23 mouse cellular contexts compared by ENCODE assay signal in genomic region chr9:13875340-13875739, GRCm38 (mm10). TPM values are rescaled to one million over a fixed set of nuclear protein-coding genes. Genes with fewer than 3 reads are reported as not detected.
DNase-seq lines count a peak whose midpoint lies in the region; ATAC-seq and TF ChIP-seq lines count a peak whose summit lies in the region.
"Had no signal": no experiment of that assay in that cellular context is flagged by ENCODE, and none has a peak within 500 bp of the region (broad histone marks: within the 10 kb centered on the region; RNA-seq: fewer than 3 reads in every experiment).

No protein-coding gene starts in this region.

- no peaks in the 10 kb centered on the region for H3K36me3 ChIP-seq in limb, embryonic 14.5 days (ENCODE audit: control insufficient read depth, insufficient read depth, low read length)
- H3K36me3 ChIP-seq: embryonic facial prominence, embryonic 10.5 days; forebrain, embryonic 12.5 days; hindbrain, embryonic 12.5 days; limb, embryonic 13.5 days; liver, embryonic 13.5 days; neural tube, embryonic 15.5 days had no signal

- no peaks in the 10 kb centered on the region for H3K27me3 ChIP-seq in limb, embryonic 14.5 days (ENCODE audit: control insufficient read depth, insufficient read depth, low read length)
- H3K27me3 ChIP-seq: forebrain, embryonic 12.5 days; hindbrain, embryonic 12.5 days; limb, embryonic 13.5 days; liver, embryonic 13.5 days; neural tube, embryonic 15.5 days had no signal

- TF ChIP-seq POLR2A in limb, embryonic 14.5 days (IDR thresholded peaks at IDR 0.05; ENCODE audit: borderline replicate concordance, extremely low read depth, insufficient read depth, insufficient read length), result no peak

- no peak overlapping the region for H3K4me3 ChIP-seq in limb, embryonic 14.5 days (replicated peaks; ENCODE audit: low read length)
- H3K4me3 ChIP-seq: embryonic facial prominence, embryonic 10.5 days; forebrain, embryonic 12.5 days; heart, adult 2 months; hindbrain, embryonic 12.5 days; limb, embryonic 13.5 days; liver, embryonic 13.5 days; neural tube, embryonic 15.5 days had no signal

- H3K4me2 ChIP-seq in limb, embryonic 14.5 days (replicated peaks; ENCODE audit: low read depth, low read length, severe bottlenecking), result no peak overlapping the region
- H3K4me2 ChIP-seq: forebrain, embryonic 12.5 days; hindbrain, embryonic 12.5 days; limb, embryonic 13.5 days; liver, embryonic 13.5 days; midbrain, embryonic 11.5 days; neural tube, embryonic 15.5 days had no signal

- peak; percentile 75 for DNase-seq in heart, adult 11 months
- no peak for DNase-seq in heart, adult 8-10 months (ENCODE audit: low spot score)
- DNase-seq in 3T3-L1 (ENCODE audit: low read depth, low spot score), result peak; percentile 86
- DNase-seq in NIH3T3 (ENCODE audit: low read depth), result peak; percentile 55
- DNase-seq in limb, embryonic 14.5 days (ENCODE audit: low spot score), result peak; percentile 49
- DNase-seq in ovary, postnatal 10 days (ENCODE audit: low spot score), result no peak
- DNase-seq: adrenal gland, postnatal 25 days; cerebellum, adult 9-10 months; gastrocnemius, postnatal 10 days; heart, adult 2 months; kidney, adult 18-20 months; kidney, postnatal 10 days; liver, embryonic 13.5 days; lung, adult 2 months; lung, postnatal 14 days; thymus, postnatal 25 days had no signal

- no peaks in the 10 kb centered on the region for H3K9me3 ChIP-seq in limb, embryonic 14.5 days (ENCODE audit: control insufficient read depth, low read length)
- H3K9me3 ChIP-seq: embryonic facial prominence, embryonic 10.5 days; forebrain, embryonic 12.5 days; hindbrain, embryonic 12.5 days; limb, embryonic 13.5 days; liver, embryonic 13.5 days; neural tube, embryonic 15.5 days had no signal

- 54% methylated on average over 2 of the region's 2 CpGs for WGBS in limb, embryonic 14.5 days

- H3K4me1 ChIP-seq in limb, embryonic 14.5 days (ENCODE audit: control insufficient read depth, insufficient read depth, low read length), result no peaks in the 10 kb centered on the region
- H3K4me1 ChIP-seq: forebrain, embryonic 12.5 days; hindbrain, embryonic 12.5 days; limb, embryonic 13.5 days; liver, embryonic 13.5 days; neural tube, embryonic 15.5 days had no signal

- H3K27ac ChIP-seq in limb, embryonic 14.5 days (replicated peaks; ENCODE audit: low read depth, low read length), result no peak overlapping the region
- H3K27ac ChIP-seq: embryonic facial prominence, embryonic 10.5 days; forebrain, embryonic 12.5 days; heart, adult 2 months; hindbrain, embryonic 12.5 days; limb, embryonic 13.5 days; liver, embryonic 13.5 days; neural tube, embryonic 15.5 days had no signal

- no peak overlapping the region for H3K9ac ChIP-seq in limb, embryonic 14.5 days (ENCODE audit: low read depth, low read length, severe bottlenecking)
- H3K9ac ChIP-seq: forebrain, embryonic 12.5 days; hindbrain, embryonic 12.5 days; limb, embryonic 13.5 days; liver, embryonic 13.5 days; neural tube, embryonic 15.5 days had no signal

- no peak for ATAC-seq in limb, embryonic 14.5 days (ENCODE audit: low FRiP score, low read depth)
- no peak for ATAC-seq in inflammation-experienced regulatory T-cells, adult 6 months

RNA-seq across cellular contexts. Expression of gene Fam76b, which starts 47.8 kb away (rescaled TPM):
- 1 to 10 TPM; 5.8 to 9.7 (median 7.3) TPM for total RNA-seq in heart, adult 8-10 months (2022)
- 34.1 and 34.6 TPM in 2 replicates for polyA plus RNA-seq in limb, embryonic 14.5 days (2012; rRNA removed)
- 24.2 and 24.6 TPM in 2 replicates for polyA plus RNA-seq in limb, embryonic 14.5 days (2014; fragmentation: Nextera tagmentation; extraction: Ambion mirVana)
- polyA plus RNA-seq in inflammation-experienced regulatory T-cells, adult 6 months (2017; shearing (Covaris generic)), result 10 to 100 TPM; 14.3 to 20.9 (median 14.6) TPM

RNA-seq across cellular contexts. Expression of gene Cep57, which starts 48.4 kb away (rescaled TPM):
- 10 to 100 TPM in 2 of 4 experiments, 1 to 10 TPM in 2; 7.0 to 13.4 (median 9.4) TPM for total RNA-seq in heart, adult 8-10 months (2022)
- polyA plus RNA-seq in limb, embryonic 14.5 days (2012; rRNA removed), result 42.2 and 53.1 TPM in 2 replicates
- 46.9 and 54.7 TPM in 2 replicates for polyA plus RNA-seq in limb, embryonic 14.5 days (2014; fragmentation: Nextera tagmentation; extraction: Ambion mirVana)
- polyA plus RNA-seq in inflammation-experienced regulatory T-cells, adult 6 months (2017; shearing (Covaris generic)), result 10 to 100 TPM; 42.7 to 62.0 (median 49.0) TPM

Comparison
In these comparisons a context has a peak if more than half of its experiments do, and no peak if none do; other contexts are left out.
1. DNase-seq: peak in heart, adult 11 months (single experiment), 3T3-L1 (single experiment), NIH3T3 (single experiment) and limb, embryonic 14.5 days (single experiment); none in heart, adult 8-10 months (single experiment) and ovary, postnatal 10 days (single experiment).